Comparison of ENCODE assay signal across 11 mouse cellular contexts in genomic region chr16:58703382-58704124, GRCm38 (mm10). TPM values are rescaled to one million over a fixed set of nuclear protein-coding genes. Genes with fewer than 3 reads are reported as not detected.
DNase-seq lines count a peak whose midpoint lies in the region; ATAC-seq lines count a peak whose summit lies in the region.
"Had no signal": no experiment of that assay in that cellular context is flagged by ENCODE, and none has a peak within 500 bp of the region (broad histone marks: within the 10 kb centered on the region; RNA-seq: fewer than 3 reads in every experiment).

No protein-coding gene starts in this region.

- peak; percentile 10 to 36 for DNase-seq in lung, adult 18-20 months
- no peak for DNase-seq in lung, postnatal 14 days
- peak; percentile 59 for DNase-seq in NIH3T3 (ENCODE audit: low read depth)
- no peak for DNase-seq in layer of hippocampus, adult 18-20 months (ENCODE audit: low spot score in 2 of 2)
- DNase-seq in cerebellum, postnatal 36 days: no peak
- no peak for DNase-seq in cerebellum, postnatal 4 days (ENCODE audit: low spot score in 2 of 2)
- DNase-seq: cerebellum, adult 11-12 months had no signal

- ATAC-seq in hematopoietic stem cell, adult 5-6 weeks (replicated peaks in 1 of 2; ENCODE audit: insufficient read depth in 1 of 2, low FRiP score in 2 of 2, low TSS enrichment in 1 of 2, low read depth in 1 of 2, poor library complexity in 2 of 2, severe bottlenecking in 2 of 2): peak; percentile 29 to 37; a peak in 3 of 4 replicates
- ATAC-seq in neutrophil, adult 5-6 weeks (ENCODE audit: extremely low read depth, insufficient number of reproducible peaks, low FRiP score, poor library complexity, severe bottlenecking): 0 out of 2 replicates have a peak, but pooled peaks have one; percentile 26

RNA-seq across cellular contexts. Expression of gene Gpr15, which starts 15.3 kb away (rescaled TPM):
- total RNA-seq in hematopoietic stem cell, adult 5-6 weeks (2017): not detected in 2 replicates
- 0.23 and 0.86 TPM in 2 replicates for total RNA-seq in neutrophil, adult 5-6 weeks (2017)
- not detected for total RNA-seq in layer of hippocampus, adult 18-20 months (2021)
- total RNA-seq: gastrocnemius, adult 8-10 months; left cerebral cortex, adult 18-20 months had no signal

RNA-seq across cellular contexts. Expression of gene Cldnd1, which starts 24.2 kb away (rescaled TPM):
- 22.6 and 58.0 TPM in 2 replicates for total RNA-seq in hematopoietic stem cell, adult 5-6 weeks (2017)
- total RNA-seq in neutrophil, adult 5-6 weeks (2017): 29.8 and 30.6 TPM in 2 replicates
- total RNA-seq in layer of hippocampus, adult 18-20 months (2021): 100 to 1,000 TPM in 1 of 2 experiments, 10 to 100 TPM in 1; 95.5 to 101 TPM

RNA-seq across cellular contexts. Expression of gene Cpox, which starts 33.5 kb away (rescaled TPM):
- total RNA-seq in hematopoietic stem cell, adult 5-6 weeks (2017): 18.3 and 38.5 TPM in 2 replicates
- 13.8 and 14.4 TPM in 2 replicates for total RNA-seq in neutrophil, adult 5-6 weeks (2017)
- 10 to 100 TPM; 51.6 to 52.7 TPM for total RNA-seq in layer of hippocampus, adult 18-20 months (2021)

RNA-seq across cellular contexts. Expression of gene Olfr172, which starts 59.4 kb away (rescaled TPM):
- not detected in 2 replicates for total RNA-seq in hematopoietic stem cell, adult 5-6 weeks (2017)
- total RNA-seq in neutrophil, adult 5-6 weeks (2017): not detected in 2 replicates
- total RNA-seq in layer of hippocampus, adult 18-20 months (2021): not detected
- total RNA-seq: gastrocnemius, adult 8-10 months; left cerebral cortex, adult 18-20 months had no signal

Comparison
In these comparisons a context has a peak if more than half of its experiments do, and no peak if none do; other contexts are left out.
1. DNase-seq: peak in lung, adult 18-20 months (2 of 2) and NIH3T3 (single experiment); none in lung, postnatal 14 days (single experiment), layer of hippocampus, adult 18-20 months (0 of 2), cerebellum, postnatal 36 days (0 of 2) and cerebellum, postnatal 4 days (0 of 2).